Mouse (Mus musculus) kidney, adult 2 months (tissue): ENCODE results near the gene Efcab11.
"Not testable (repeated sequence)": the region's sequence is repeated elsewhere in the genome, so short reads cannot be mapped to it uniquely, and the experiment has no call there.

Source experiments
- CTCF ChIP-seq: fragments of 200-500 bp; conservative IDR thresholded peaks from 2 replicates; pipeline ENCODE4 v1.5.1; 2011; ENCODE audit warnings: low read depth, mild to moderate bottlenecking, control low read depth, low read length, moderate library complexity, mixed read lengths; ENCODE audit not compliant: insufficient read depth, insufficient read length
- POLR2A ChIP-seq: fragments of 200-500 bp; IDR thresholded peaks from one replicate; pipeline ENCODE4 v1.6.1; 2011; ENCODE audit warnings: low read depth, low read length, control low read depth

DNA sequence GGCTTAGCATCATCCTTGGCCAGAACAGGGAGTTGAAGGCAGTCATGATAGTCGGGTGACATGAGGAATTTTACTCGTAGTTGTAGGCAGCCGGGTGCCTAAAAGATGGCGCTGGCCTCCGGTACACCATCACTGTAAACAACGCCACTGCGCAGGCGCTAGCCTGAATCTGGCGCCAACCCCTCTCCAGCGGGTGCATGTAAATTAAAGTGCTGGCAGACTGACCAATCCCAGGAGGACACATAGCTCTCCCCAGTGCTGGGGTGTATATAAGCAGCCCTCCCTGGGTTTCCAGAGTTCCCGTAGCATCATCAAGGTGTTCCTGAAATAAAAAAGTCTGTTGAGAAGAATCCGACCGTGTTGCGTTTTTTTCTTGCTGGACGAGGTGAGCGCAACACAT, 66.2 kb downstream of the Efcab11 start:
- TF ChIP-seq CTCF, POLR2A: not testable (repeated sequence)
